Mouse (Mus musculus): Measurements from ENCODE around the gene Adam19.

The Adam19 gene

GRCm38 (mm10) chr11:46109206-46109605 is 53.4 kb downstream of the Adam19 start:
- no peak for DNase-seq

GRCm38 (mm10) chr11:46110156-46110944 is 54.6 kb downstream of the Adam19 start:
- no peak for DNase-seq

- DNase-seq: no peak
Observed at GRCm38 (mm10) chr11:46110945-46111287, 55.1 kb downstream of the Adam19 start.

GRCm38 (mm10) chr11:46113211-46113610 is 57.4 kb downstream of the Adam19 start:
- DNase-seq: no peak

- no peak for DNase-seq
Observed at GRCm38 (mm10) chr11:46114221-46114620, 58.4 kb downstream of the Adam19 start.

GRCm38 (mm10) chr11:46115011-46115410 is 59.2 kb downstream of the Adam19 start:
- DNase-seq: no peak

- peak in 1 of 2 experiments; percentile 27 for DNase-seq
Observed at GRCm38 (mm10) chr11:46115411-46116173, 59.8 kb downstream of the Adam19 start.

GRCm38 (mm10) chr11:46116510-46116909 is 60.7 kb downstream of the Adam19 start:
- peak in 1 of 2 experiments; percentile 4 for DNase-seq

- no peak for DNase-seq
Observed at GRCm38 (mm10) chr11:46119624-46120023, 63.8 kb downstream of the Adam19 start.

- DNase-seq: no peak
Observed at GRCm38 (mm10) chr11:46120084-46120483, 64.3 kb downstream of the Adam19 start.

- no peak for DNase-seq
Observed at GRCm38 (mm10) chr11:46121666-46122065, 65.9 kb downstream of the Adam19 start.

- no peak for DNase-seq
Observed at GRCm38 (mm10) chr11:46122875-46123274, 67.1 kb downstream of the Adam19 start.

- no peak for DNase-seq
Observed at GRCm38 (mm10) chr11:46123328-46123866, 67.6 kb downstream of the Adam19 start.

- no peak for DNase-seq
Observed at GRCm38 (mm10) chr11:46125093-46125834, 69.5 kb downstream of the Adam19 start.

- DNase-seq: no peak
Observed at GRCm38 (mm10) chr11:46125835-46126229, 70.0 kb downstream of the Adam19 start.

- no peak for DNase-seq
Observed at GRCm38 (mm10) chr11:46126317-46126716, 70.5 kb downstream of the Adam19 start.

- no peak for DNase-seq
Observed at GRCm38 (mm10) chr11:46126827-46127410, 71.1 kb downstream of the Adam19 start.

GRCm38 (mm10) chr11:46127621-46128547 is 72.1 kb downstream of the Adam19 start:
- peak; percentile 19 for DNase-seq

GRCm38 (mm10) chr11:46128548-46128945 is 72.8 kb downstream of the Adam19 start:
- DNase-seq: peak; percentile 40 to 72

GRCm38 (mm10) chr11:46131022-46131986 is 75.5 kb downstream of the Adam19 start:
- no peak for DNase-seq
